Mouse (Mus musculus): Measurements from ENCODE around the gene Pycr2. TPM values are rescaled to one million over a fixed set of nuclear protein-coding genes. Genes with fewer than 3 reads are reported as not detected.

Gene Pycr2
- polyA plus RNA-seq, 1 experiment from 2014 or later = 80.7 TPM

GRCm38 (mm10) chr1:180901107-180901506, 3.0 kb upstream of the Pycr2 start:
- H3K27ac ChIP-seq (ENCODE audit: low read length) = no peak overlapping the region
- no peaks in the 10 kb centered on the region for H3K36me3 ChIP-seq (ENCODE audit: control insufficient read depth, insufficient read depth, low read length)
- H3K4me1 ChIP-seq (replicated peaks; ENCODE audit: control insufficient read depth, insufficient read depth, low read length) = peaks cover 12% of the 10 kb centered on the region
- H3K9me3 ChIP-seq (ENCODE audit: control insufficient read depth, low read length) = no peaks in the 10 kb centered on the region
- WGBS = under 1% methylated on average over 4 of the region's 4 CpGs
- no peak for ATAC-seq (ENCODE audit: low read depth)
- H3K4me2 ChIP-seq (ENCODE audit: low read depth, low read length) = no peak overlapping the region
- H3K27me3 ChIP-seq (ENCODE audit: control insufficient read depth, insufficient read depth, low read depth, low read length) = no peaks in the 10 kb centered on the region
- no peak overlapping the region for H3K4me3 ChIP-seq (ENCODE audit: low read length)
- no peak overlapping the region for H3K9ac ChIP-seq (ENCODE audit: low read length)

- Histone ChIP-seq H3K9ac (ENCODE audit: low read length) (no peak overlapping the region), H3K36me3 (ENCODE audit: control insufficient read depth, insufficient read depth, low read length) (peaks cover 8% of the 10 kb centered on the region), H3K4me3 (ENCODE audit: low read length) (no peak overlapping the region), H3K9me3 (ENCODE audit: control insufficient read depth, low read length) (no peaks in the 10 kb centered on the region), H3K4me1 (replicated peaks; ENCODE audit: control insufficient read depth, insufficient read depth, low read length) (peaks cover 12% of the 10 kb centered on the region), H3K4me2 (ENCODE audit: low read depth, low read length) (no peak overlapping the region), H3K27me3 (ENCODE audit: control insufficient read depth, insufficient read depth, low read depth, low read length) (no peaks in the 10 kb centered on the region), H3K27ac (ENCODE audit: low read length) (no peak overlapping the region)
- 29% methylated on average over 5 of the region's 5 CpGs for WGBS
- ATAC-seq (ENCODE audit: low read depth) = no peak; the same call in 1 of the 2 replicates
Measured at GRCm38 (mm10) chr1:180902915-180903314, 1.2 kb upstream of the Pycr2 start.

GRCm38 (mm10) chr1:180903666-180904038, 441 bp upstream of the Pycr2 start:
- ATAC-seq (ENCODE audit: low read depth) = no peak
- H3K9ac ChIP-seq (ENCODE audit: low read length) = peak overlapping the region; percentile 86

GRCm38 (mm10) chr1:180904815-180905080, 655 bp downstream of the Pycr2 start:
- H3K4me3 ChIP-seq (ENCODE audit: low read length) = peak overlapping the region; percentile 77
- peaks cover 13% of the 10 kb centered on the region for H3K36me3 ChIP-seq (ENCODE audit: control insufficient read depth, insufficient read depth, low read length)
- WGBS = 2% methylated on average over 5 of the region's 5 CpGs
- no peaks in the 10 kb centered on the region for H3K27me3 ChIP-seq (ENCODE audit: control insufficient read depth, insufficient read depth, low read depth, low read length)
- ATAC-seq (ENCODE audit: low read depth) = peak; percentile 16; the same call in 1 of the 2 replicates
- H3K4me2 ChIP-seq (ENCODE audit: low read depth, low read length) = peak overlapping the region; percentile 70
- peaks cover 12% of the 10 kb centered on the region for H3K4me1 ChIP-seq (replicated peaks; ENCODE audit: control insufficient read depth, insufficient read depth, low read length)
- H3K9ac ChIP-seq (ENCODE audit: low read length) = peak overlapping the region; percentile 86
- H3K27ac ChIP-seq (ENCODE audit: low read length) = no peak overlapping the region; the same call in 1 of the 2 replicates
- H3K9me3 ChIP-seq (ENCODE audit: control insufficient read depth, low read length) = no peaks in the 10 kb centered on the region

More at GRCm38 (mm10) chr1:180903666-180904038, 441 bp upstream of the Pycr2 start:
- peaks cover 12% of the 10 kb centered on the region for H3K4me1 ChIP-seq (replicated peaks; ENCODE audit: control insufficient read depth, insufficient read depth, low read length)
- H3K27me3 ChIP-seq (ENCODE audit: control insufficient read depth, insufficient read depth, low read depth, low read length) = no peaks in the 10 kb centered on the region
- H3K27ac ChIP-seq (ENCODE audit: low read length) = peak overlapping the region; percentile 59
- peak overlapping the region; percentile 70 for H3K4me2 ChIP-seq (ENCODE audit: low read depth, low read length)
- WGBS = 24% methylated on average over 10 of the region's 10 CpGs
- peak overlapping the region; percentile 77 for H3K4me3 ChIP-seq (ENCODE audit: low read length)
- H3K9me3 ChIP-seq (ENCODE audit: control insufficient read depth, low read length) = no peaks in the 10 kb centered on the region
- H3K36me3 ChIP-seq (ENCODE audit: control insufficient read depth, insufficient read depth, low read length) = peaks cover 13% of the 10 kb centered on the region

GRCm38 (mm10) chr1:180905307-180905706, 1.2 kb downstream of the Pycr2 start:
- Histone ChIP-seq H3K4me1 (replicated peaks; ENCODE audit: control insufficient read depth, insufficient read depth, low read length) (peaks cover 12% of the 10 kb centered on the region), H3K9me3 (ENCODE audit: control insufficient read depth, low read length) (no peaks in the 10 kb centered on the region), H3K27ac (ENCODE audit: low read length) (no peak overlapping the region), H3K36me3 (ENCODE audit: control insufficient read depth, insufficient read depth, low read length) (peaks cover 13% of the 10 kb centered on the region), H3K4me3 (ENCODE audit: low read length) (peak overlapping the region; percentile 77), H3K9ac (ENCODE audit: low read length) (peak overlapping the region; percentile 86), H3K27me3 (ENCODE audit: control insufficient read depth, insufficient read depth, low read depth, low read length) (no peaks in the 10 kb centered on the region), H3K4me2 (ENCODE audit: low read depth, low read length) (peak overlapping the region; percentile 70)
- WGBS = 68% methylated on average over 6 of the region's 6 CpGs
- no peak for ATAC-seq (ENCODE audit: low read depth)

- Histone ChIP-seq H3K4me1 (replicated peaks; ENCODE audit: control insufficient read depth, insufficient read depth, low read length) (peaks cover 12% of the 10 kb centered on the region), H3K9me3 (ENCODE audit: control insufficient read depth, low read length) (no peaks in the 10 kb centered on the region), H3K9ac (ENCODE audit: low read length) (no peak overlapping the region), H3K36me3 (ENCODE audit: control insufficient read depth, insufficient read depth, low read length) (peaks cover 13% of the 10 kb centered on the region), H3K27ac (ENCODE audit: low read length) (no peak overlapping the region), H3K4me3 (ENCODE audit: low read length) (no peak overlapping the region), H3K27me3 (ENCODE audit: control insufficient read depth, insufficient read depth, low read depth, low read length) (no peaks in the 10 kb centered on the region), H3K4me2 (ENCODE audit: low read depth, low read length) (no peak overlapping the region)
- 92% methylated on average over 17 of the region's 17 CpGs for WGBS
- ATAC-seq (ENCODE audit: low read depth) = no peak
Measured at GRCm38 (mm10) chr1:180905876-180906275, 1.8 kb downstream of the Pycr2 start.

- WGBS = 93% methylated on average over 24 of the region's 24 CpGs
- ATAC-seq (ENCODE audit: low read depth) = no peak
- H3K9ac ChIP-seq (ENCODE audit: low read length) = no peak overlapping the region
- peaks cover 13% of the 10 kb centered on the region for H3K36me3 ChIP-seq (ENCODE audit: control insufficient read depth, insufficient read depth, low read length)
- no peak overlapping the region for H3K4me2 ChIP-seq (ENCODE audit: low read depth, low read length)
- no peak overlapping the region for H3K4me3 ChIP-seq (ENCODE audit: low read length)
- H3K27me3 ChIP-seq (ENCODE audit: control insufficient read depth, insufficient read depth, low read depth, low read length) = no peaks in the 10 kb centered on the region
- H3K4me1 ChIP-seq (replicated peaks; ENCODE audit: control insufficient read depth, insufficient read depth, low read length) = peaks cover 16% of the 10 kb centered on the region
- H3K9me3 ChIP-seq (ENCODE audit: control insufficient read depth, low read length) = no peaks in the 10 kb centered on the region
- H3K27ac ChIP-seq (ENCODE audit: low read length) = no peak overlapping the region
Measured at GRCm38 (mm10) chr1:180906461-180907147, 2.5 kb downstream of the Pycr2 start.

- no peak for ATAC-seq (ENCODE audit: low read depth)
- no peaks in the 10 kb centered on the region for H3K9me3 ChIP-seq (ENCODE audit: control insufficient read depth, low read length)
- no peak overlapping the region for H3K9ac ChIP-seq (ENCODE audit: low read length)
- no peak overlapping the region for H3K4me3 ChIP-seq (ENCODE audit: low read length)
- H3K4me2 ChIP-seq (ENCODE audit: low read depth, low read length) = peak overlapping the region; percentile 28; the same call in 1 of the 2 replicates
- H3K36me3 ChIP-seq (ENCODE audit: control insufficient read depth, insufficient read depth, low read length) = peaks cover 13% of the 10 kb centered on the region
- WGBS = 39% methylated on average over 8 of the region's 8 CpGs
- H3K4me1 ChIP-seq (replicated peaks; ENCODE audit: control insufficient read depth, insufficient read depth, low read length) = 0 out of 2 replicates have a peak, but pooled peaks cover 5% of the 10 kb centered on the region
- no peaks in the 10 kb centered on the region for H3K27me3 ChIP-seq (ENCODE audit: control insufficient read depth, insufficient read depth, low read depth, low read length)
- H3K27ac ChIP-seq (ENCODE audit: low read length) = no peak overlapping the region
Measured at GRCm38 (mm10) chr1:180911138-180911537, 7.0 kb downstream of the Pycr2 start.

GRCm38 (mm10) chr1:180911653-180912287, 7.7 kb downstream of the Pycr2 start:
- Histone ChIP-seq H3K4me2 (ENCODE audit: low read depth, low read length) (peak overlapping the region; percentile 28), H3K4me3 (ENCODE audit: low read length) (no peak overlapping the region), H3K27me3 (ENCODE audit: control insufficient read depth, insufficient read depth, low read depth, low read length) (no peaks in the 10 kb centered on the region)

More at GRCm38 (mm10) chr1:180911653-180912287, 7.7 kb downstream of the Pycr2 start:
- ATAC-seq (ENCODE audit: low read depth) = 0 out of 2 replicates have a peak, but pooled peaks have one; percentile 26
- 43% methylated on average over 20 of the region's 20 CpGs for WGBS
- peaks cover 11% of the 10 kb centered on the region for H3K36me3 ChIP-seq (ENCODE audit: control insufficient read depth, insufficient read depth, low read length)
- no peak overlapping the region for H3K9ac ChIP-seq (ENCODE audit: low read length)
- no peak overlapping the region for H3K27ac ChIP-seq (ENCODE audit: low read length)
- H3K9me3 ChIP-seq (ENCODE audit: control insufficient read depth, low read length) = no peaks in the 10 kb centered on the region
- H3K4me1 ChIP-seq (replicated peaks; ENCODE audit: control insufficient read depth, insufficient read depth, low read length) = 0 out of 2 replicates have a peak, but pooled peaks cover 5% of the 10 kb centered on the region
